Mouse (Mus musculus) megakaryocyte, adult 5-6 weeks (primary cell): ENCODE data around the gene Cited2. TPM values are rescaled to one million over a fixed set of nuclear protein-coding genes. Genes with fewer than 3 reads are reported as not detected.

Experiments
- ATAC-seq: 2 replicates; pipeline ENCODE4 v1.8.0; 2016; ENCODE audit warnings: mild to moderate bottlenecking, inconsistent platforms; ENCODE audit not compliant: poor library complexity, severe bottlenecking
- total RNA-seq, 2 experiments: library from RNA; stranded (forward) in 1 of 2; stranded (reverse) in 1 of 2; fragments of 153-499, 151-499 nt in 1 of 2; fragments of 221-1000, 200-1000 nt in 1 of 2; gene quantifications; 2 replicates each; pipeline versions ENCODE4 v1.2.3 to v1.2.4; 2015 to 2017

Cited2 gene
- total RNA-seq (2015) (133 and 151 TPM in 2 replicates), total RNA-seq (2017) (55.1 and 85.7 TPM in 2 replicates)

DNA sequence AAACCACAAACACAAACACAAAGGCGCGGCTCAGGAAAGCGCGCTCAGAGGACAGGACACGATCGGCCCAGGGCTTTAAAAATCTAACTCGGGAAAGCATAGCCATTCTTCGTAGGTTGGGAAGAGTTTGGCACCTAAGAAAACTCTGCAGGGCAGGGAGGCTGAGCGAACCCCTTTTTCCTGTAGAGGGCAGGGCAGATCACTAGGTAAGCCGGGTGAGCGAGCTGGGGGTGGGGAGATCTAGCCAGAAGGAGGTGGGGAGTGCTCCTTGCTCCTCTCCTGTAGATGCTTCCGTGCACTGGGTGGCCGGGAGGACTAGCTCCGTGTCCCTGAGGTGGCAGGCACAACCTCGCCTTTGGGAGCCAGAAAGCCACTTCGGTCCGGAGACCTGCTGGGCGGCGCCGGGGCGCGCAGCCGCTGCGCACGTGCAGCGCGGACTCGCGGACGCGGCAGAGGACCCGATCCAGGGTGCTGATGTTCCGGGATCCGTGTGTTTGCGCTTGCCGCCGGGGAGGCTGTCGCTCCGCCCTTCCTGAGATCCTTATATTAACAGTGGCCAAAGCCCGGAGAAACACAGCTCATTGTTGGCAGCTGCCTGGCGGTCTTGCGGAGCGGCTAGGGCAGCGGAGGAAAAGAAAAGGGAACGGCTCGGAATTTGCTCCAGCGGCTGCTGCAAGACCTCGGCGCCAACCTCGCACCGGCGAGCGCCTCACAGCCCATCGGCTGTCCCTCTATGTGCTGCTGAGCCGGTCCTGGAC lies at the start of gene Cited2:
Gene Cited2, plus strand, starts transcription at position 566 of the 758 bp plus-strand sequence.
- ATAC-seq: peak; percentile 58

DNA sequence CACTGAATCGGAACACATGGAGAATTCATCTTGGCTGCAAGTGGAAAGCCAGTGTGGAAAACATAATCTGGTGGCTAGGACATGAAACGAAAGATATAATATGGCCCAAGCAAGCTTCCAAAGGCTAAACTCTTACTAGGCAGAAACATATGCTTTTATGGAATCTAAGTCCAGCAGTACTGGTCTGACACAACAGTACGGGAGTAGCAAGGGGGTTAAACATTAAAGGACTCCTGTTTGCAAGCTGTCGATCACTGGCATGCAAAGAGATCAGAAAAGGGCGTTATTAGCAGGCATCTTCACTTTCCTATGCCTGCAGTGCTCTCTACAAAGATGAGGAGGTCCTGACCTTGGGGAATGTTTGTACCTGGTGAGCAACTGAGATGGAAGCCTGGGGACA lies 48.6 kb upstream of the Cited2 start:
- no peak for ATAC-seq

DNA sequence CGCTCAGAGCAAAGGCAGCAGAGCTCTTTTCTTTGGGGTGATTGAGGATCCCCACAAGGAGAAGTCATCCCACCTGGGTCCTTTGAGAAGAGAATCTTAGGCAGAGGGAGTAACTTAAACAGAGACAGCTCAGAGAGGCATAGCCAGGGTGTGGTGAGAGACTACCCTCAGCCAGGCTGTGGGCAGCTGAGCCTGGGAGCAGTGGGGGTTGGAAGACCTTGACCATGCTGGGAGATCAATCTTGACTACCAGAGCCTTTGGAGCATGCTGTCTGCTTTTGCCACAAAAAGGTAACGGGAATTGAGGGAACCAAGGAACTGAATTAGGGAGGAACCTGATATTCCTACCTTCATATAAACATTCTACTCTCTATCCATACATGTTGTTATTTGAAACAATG lies 48.1 kb upstream of the Cited2 start:
- no peak for ATAC-seq

DNA sequence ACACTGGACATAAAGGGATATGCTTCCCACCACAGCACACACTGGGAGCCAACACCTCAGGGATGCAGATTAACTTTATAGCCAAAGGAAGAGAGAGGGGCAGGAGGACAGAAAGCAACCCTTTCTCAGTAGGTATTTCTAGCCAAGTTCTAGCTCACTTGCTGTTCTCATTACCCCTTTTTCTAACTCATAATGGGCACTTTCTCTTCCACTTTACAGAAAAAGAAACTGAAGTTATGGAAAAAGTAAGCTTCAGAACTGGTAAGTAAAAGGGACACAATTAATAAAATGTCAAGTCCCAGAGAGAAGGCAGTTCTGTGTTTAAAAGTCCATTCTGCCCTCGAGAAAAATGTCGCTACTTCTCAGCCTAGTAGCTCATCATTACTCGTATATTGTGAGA lies 46.6 kb upstream of the Cited2 start:
- peak; percentile 62 for ATAC-seq

DNA sequence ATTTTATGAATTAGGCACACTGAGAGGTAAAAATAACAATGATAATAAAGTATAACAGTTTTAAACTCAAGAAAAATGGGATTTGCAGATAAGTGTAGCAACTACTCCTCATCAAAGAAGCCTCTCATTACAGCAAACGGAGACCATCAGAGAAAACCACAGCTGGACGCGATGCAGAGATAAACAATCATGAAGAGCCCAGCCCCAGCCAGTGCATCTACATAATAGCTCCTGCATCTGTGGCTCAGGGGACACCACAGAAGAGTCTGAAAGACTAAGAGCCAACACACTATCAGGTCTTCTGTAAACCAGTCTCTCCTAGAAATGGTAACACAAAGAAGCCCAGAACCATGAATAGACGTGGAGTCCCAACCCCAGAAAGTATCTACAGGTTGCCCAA lies 45.7 kb upstream of the Cited2 start:
- no peak for ATAC-seq

DNA sequence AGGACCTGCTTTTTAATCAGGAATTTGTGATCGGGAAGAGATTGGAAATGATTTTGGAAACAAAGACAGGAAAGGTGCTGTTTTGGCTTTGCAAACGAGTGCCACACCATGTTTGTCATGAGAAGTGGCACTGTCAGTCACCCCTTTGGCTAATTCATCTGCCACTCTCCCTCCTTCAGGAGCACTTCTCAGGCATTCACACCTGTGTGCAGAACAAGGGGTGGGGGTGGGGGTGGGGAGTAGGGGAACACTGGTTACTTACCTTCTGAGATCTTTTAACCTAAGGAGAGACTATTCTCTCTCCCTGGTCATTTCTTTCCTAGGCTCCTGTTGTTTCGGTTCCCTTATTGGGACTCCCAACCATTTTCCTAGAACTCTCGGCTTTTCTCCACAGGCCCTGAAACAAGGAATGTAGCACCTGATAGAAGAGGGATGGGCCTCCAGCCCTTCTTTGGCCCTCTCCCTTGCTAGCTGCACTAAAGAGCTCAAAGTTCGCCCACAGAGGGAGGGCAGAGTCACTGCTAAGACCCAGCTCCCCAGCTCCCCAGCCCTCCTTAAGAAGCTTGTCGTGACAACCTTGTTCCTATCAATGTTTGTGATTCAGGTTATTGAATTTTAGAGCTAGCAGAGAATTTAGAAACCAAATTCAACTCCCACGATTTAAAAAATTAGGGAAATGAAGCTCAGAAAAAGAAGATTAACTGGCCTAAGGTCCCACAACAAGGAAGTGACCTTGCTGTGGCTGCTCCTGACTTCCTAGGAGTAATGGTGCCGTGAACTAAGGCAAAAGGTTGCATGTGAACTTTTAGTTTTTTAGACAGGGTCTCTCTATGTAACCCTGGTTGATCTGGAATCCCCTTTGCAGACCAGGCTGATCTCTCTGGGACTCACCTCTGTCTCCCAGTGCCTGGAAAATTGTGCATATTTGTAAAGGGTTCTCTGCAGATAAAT lies 42.3 kb upstream of the Cited2 start:
- ATAC-seq: no peak

DNA sequence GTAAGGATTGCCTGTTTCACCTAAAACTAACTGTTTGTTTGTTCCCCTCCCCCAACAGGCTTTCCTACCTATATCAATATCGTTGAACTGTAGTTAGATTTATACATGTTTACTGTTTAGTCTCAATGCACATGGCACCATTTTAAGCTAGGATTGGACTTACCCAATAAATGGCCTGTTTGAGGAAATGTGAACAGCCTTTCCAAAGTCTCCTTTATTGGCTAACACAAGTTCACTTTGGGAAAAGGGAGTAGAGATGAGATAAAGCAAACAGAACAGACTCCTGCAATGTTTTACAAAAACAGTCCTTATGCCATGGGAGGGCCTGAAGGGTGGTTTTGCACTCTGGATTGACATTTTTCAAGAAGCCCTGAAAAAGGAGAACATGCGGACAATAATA lies 41.6 kb upstream of the Cited2 start:
- ATAC-seq: no peak

DNA sequence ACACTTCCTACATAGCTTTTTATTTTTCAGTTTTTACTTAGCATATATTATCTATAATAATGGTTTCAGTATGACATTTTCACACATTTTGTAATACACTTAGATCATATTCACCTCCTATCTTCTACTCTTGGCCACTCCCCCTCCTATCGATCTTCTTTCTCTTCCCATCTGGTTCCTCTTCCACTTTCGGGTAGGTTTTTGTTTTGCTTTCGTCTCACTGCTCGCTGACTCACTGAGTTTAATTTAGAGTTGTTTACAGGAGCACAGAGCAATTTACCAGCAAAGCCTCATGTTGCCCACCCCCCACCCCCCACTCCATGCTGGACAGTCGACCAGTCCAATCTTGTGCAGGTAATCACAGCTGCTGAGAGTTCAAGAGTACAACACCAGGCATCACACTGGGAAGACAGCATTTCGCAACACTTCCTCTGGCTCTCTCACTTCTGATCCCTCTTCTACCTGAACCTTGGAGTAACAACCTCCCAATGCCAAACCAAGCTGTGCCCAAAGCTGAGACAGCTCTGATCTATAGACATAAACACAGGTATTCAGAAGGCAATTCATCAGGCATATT lies 39.1 kb upstream of the Cited2 start:
- ATAC-seq: peak; percentile 86

DNA sequence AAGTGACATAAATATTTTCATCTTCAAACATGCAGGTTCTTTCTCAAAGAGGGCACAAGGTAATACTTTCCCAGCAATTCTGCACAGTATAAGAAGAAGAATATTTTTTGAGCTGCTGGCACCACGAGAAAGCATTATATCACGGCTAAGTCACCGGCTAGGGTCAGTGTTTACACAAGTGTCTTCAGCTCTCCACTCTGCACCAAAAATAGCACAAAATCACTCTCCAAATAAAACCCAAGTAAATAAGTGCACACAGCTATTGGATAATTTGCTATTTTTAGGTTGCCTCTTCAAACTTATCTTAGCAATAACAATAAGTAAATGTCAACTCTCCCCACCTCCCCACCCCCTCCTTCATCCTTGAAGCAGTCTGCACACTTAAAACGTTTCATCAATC lies 33.2 kb upstream of the Cited2 start:
- no peak for ATAC-seq

DNA sequence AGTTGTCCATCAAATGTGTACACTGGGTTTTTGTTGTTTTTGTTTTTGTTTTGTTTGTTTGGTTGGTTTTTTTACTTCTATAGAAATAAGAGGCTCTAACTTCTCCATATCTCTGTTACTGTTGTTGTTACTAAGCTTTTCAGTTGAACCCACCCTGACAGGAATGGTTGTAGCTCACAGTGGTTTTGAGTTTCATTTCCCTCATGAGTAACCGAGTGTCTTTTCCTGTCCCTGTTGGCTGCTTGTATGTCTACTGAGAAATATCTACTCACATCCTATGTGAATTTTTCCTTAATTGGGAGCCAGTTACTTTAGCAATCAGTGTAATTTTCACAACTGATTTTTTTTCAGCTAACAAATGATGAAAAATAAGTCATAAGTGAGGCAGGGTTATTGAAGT lies 31.3 kb upstream of the Cited2 start:
- ATAC-seq: peak; percentile 94

DNA sequence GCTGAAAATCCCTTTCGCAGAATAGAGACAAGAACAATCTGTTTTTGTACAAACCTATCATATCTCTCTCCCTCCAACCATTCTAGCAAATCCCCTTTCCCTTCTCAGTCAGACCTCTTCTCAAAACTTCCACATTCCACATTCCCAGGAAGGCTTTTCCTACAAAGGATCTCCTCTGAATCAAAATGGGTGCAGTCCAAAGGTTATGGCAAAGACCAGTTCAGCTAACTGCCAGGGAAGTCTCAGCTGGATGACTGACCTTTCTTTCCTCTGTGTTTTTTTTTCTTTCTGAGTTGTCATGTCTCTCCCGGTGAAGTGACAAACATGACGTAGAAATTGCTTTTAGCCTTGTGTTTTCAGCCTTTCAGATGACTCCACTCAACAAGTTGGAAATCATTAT lies 27.2 kb upstream of the Cited2 start:
- no peak for ATAC-seq

DNA sequence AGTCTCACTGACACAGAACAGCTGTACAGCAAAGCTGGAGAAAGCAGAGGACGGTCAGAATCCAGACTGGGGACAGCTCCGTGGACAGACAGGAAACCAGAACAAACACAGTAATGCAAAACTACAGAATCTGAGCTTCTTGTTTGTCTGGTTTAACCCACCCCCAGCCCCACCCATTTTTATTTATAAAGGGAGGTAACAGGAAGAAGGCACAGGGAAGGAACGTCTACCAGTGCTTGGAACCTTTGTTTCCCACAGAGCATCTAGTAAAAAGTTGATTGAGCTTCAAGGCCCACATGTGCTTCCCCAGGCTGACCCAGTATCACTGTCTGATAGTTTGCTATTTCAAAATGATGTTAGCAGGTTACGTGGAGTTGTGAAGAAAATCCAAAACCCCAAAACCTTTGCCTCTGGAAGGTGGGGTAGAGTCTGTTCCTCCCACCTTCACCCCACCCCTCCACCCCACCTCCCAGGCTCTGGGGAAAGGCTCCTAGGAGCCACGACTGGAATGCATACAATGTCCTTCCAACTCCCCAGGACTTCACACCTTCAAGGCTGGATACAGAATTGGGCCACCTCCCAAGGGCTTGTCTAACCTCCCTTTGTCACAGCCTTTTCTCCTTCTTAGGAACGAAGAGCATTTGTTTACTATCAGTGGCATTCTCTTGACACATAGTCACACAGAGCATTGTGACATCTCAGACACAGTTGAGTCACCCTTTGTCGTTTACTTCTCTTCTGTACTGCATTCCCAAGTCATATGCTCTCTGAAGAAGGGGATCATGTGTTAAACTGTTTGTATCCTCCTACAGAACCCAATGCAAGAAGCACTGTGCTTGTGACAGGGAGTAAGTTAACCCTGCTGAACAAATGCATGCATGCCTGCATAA lies 25.4 kb upstream of the Cited2 start:
- ATAC-seq: peak; percentile 80

DNA sequence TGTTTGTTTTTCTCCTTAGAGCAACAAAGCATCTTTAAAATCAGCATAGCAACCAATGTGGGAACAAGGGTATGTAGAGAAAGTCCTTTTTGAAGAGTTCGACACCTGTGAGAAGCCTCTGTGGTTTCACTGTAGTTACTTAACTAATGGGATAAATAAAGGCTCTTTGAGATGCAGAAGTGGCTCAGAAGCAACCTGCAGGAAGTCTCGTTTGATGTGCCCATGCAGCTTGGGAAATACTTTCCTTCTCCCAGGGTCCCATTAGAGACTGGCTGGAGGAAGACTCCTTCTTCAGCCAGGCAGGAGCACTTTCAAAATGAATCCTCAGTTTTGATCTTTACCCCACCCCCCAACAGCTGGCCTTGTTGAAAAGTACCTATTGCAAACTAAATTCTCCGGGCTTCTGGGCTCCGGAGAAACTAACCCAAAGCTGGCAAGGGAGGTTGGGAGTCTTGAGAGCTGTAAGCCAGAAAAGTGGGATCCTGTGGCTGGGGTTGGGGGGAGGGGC lies 17.5 kb upstream of the Cited2 start:
- peak; percentile 59 for ATAC-seq

DNA sequence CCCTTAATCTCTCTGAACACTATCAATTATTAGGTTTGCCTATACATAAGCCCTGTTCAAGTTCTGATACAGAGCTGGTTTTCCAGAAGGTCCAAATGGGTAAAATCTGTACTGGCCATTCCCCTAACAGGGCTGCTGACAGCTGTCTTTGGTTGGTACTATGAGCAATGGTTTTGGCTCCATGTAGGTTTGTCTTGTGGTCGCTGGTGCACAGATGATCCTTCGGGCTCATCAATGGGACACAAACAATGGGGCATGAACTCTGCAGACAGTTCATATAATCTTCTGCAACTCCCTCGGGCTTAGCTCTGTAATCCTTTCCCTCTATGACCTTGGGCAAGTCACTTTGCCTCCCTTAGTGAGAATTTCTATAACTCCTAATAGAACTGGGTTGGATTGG lies 12.3 kb upstream of the Cited2 start:
- ATAC-seq: no peak

DNA sequence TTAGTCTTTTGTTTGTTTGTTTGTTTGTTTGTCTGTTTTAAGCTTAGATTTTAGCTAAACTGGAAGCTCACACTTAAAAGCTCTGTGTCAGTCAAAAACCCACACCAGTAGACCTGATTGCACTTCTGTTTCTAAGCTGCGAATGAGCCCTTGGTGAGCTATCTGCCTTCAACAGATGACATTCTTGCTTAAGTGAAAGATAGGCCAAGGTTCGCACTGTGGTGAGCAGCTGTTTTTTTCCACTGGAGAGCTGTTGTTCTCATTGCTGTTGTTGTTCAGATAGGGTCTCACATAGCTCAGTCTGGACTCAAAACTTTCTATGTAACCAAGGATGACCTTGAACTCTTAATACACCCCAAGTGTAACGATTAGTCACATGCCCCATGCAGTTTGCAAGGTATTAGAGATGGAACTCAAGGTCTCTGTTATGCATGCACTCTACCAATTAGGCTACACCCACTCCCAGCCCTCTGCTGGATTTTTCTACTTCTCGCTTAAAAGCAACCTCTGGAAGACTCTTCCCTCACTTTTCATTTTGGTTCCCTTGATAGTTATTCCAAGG lies 3.9 kb upstream of the Cited2 start:
- no peak for ATAC-seq

DNA sequence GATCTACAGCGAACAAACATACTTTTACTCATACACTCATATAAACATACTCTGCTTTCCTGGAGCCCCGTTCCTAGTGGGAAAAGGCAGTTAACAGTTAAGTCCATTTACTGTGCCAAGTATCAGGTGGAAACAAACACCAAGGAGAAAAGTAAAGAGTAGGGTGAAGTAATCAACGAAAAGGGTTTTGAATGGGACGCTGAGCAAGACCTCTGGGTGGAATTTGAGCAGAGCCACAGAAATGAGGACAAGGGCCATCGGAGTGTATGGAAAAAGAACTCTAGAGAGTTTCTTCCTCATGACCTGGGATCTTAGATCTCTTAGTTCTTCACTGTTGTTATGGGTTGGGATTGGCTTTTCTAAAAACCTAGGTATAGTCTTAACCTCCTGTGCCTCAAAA lies 3.4 kb upstream of the Cited2 start:
- ATAC-seq: no peak

DNA sequence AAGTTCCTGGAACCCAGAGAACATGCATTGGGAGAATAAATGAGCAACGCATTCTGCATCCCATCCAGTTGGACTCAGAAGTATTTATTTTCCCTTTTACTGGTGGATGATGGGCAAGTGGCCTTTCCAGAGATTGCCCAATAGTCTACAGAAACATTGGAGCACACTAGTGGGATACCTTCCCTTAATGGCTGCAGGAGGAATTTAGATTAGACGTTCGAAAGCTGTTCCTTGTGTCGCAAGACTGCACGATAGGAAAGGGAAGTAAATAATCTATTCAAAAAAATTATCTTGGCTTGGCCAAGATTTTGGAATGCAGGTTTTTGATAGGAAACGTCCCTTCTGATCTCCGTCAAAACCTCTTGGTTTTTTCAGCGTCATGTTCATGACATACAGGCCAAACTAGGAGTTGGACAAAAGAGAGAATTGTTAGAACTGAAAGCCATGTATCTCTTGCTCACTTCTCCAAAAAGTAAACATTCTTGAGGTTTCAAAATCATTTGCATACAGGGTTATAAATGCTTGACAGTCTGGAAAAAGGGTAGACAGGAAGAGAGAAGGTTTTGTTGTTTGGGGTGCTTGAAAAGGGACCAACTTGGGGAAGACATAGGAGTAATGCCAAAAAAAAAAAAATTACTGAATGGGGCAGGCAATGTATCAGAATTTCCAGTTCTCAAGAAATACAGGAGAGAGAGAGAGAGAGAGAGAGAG lies 2.0 kb upstream of the Cited2 start:
- ATAC-seq: no peak

DNA sequence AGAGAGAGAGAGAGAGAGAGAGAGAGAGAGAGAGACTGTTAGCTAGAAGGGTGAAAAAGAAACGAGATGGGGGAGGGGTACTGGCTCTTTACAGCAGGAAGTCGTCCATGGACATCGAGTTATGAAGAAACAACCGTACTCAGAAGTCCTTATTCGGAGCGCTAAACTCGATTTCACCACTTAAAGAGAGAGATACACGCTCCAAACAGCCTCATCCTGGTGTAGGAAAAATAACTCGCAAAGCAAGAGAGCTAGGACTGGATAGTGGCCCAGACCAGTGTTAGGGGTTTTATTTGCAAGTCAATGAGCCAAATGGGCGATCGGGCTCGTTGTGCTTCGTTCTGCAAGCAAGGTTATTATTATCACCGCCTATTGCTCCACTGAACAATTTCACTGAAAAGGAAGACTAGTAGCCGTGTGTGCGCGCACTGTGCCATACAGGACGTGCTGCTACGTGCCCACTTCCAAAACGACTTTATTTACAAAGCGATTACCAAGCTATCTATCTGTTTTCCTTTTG lies 1.4 kb upstream of the Cited2 start:
- no peak for ATAC-seq

DNA sequence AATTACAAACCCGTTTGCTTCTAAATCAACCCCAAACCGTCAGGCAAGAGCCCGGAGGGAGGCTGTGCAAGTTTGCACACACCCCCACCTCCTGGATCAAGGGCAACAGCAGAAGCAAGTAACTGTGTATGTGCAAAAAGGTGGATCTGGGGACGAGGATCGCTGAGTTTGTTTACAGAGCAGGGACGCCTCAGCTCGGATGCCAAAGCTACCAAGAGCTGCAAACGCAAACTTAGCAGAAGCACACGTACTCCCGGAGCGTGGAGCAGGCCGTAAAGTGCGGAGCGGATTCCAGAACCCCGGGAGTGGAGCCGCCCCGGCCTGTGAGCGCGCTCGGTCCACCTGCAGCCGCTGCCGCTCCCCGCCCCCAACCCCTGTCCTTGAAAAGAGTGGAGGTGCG lies 860 bp upstream of the Cited2 start:
- ATAC-seq: peak; percentile 50
